Mouse (Mus musculus) thymus, postnatal 25 days (tissue): Measurements from ENCODE around the gene Nrbf2.

Source experiments
- DNase-seq: peaks from one replicate; pipeline ENCODE4 v3.0.0; 2022

Nrbf2 gene

DNA sequence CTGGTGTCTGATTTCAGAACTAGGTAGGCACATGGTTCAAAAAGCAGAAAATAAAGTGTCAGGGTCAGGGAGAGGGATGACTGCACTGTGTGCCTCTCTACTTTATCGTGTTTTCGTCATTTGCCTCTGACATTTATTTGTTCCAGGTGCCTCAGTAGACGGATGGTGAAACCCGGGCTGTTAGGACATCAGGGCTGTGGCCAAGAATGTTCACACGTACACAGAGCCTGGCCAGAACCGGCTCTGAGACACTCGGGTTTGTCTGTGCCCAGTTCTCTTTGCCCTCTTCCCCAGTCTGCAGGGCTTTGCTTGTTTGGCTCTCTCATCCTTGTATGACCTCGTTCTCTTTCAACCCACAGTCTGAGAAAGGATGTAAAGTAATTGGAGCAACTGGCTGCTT, 6.0 kb upstream of the Nrbf2 start:
- no peak for DNase-seq

GRCm38 (mm10) chr10:67290622-67291021, 5.5 kb upstream of the Nrbf2 start:
- DNase-seq: no peak

DNA sequence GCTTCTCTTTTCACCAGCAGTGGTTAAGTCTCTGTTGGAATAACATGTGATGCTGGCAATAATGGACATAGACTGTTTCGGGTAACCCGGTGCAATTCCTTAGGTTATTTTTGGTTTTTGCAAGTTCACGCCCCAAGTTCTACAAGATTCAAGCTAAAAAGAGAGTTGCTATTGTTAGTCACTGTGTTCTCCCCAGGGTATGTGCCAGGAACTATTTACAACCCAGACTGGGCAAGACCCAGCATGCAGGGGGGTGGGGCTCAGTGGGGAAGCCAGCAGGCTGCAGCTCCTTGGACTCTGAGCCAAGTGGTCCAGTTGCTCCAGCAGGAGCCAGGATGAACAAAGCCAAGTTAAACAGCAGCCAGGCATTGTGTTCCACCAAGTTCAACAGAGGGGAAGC, 2.8 kb upstream of the Nrbf2 start:
- no peak for DNase-seq

GRCm38 (mm10) chr10:67284761-67285175, 337 bp downstream of the Nrbf2 start:
- DNase-seq: no peak

- no peak for DNase-seq
Measured at GRCm38 (mm10) chr10:67284311-67284710, 794 bp downstream of the Nrbf2 start.

DNA sequence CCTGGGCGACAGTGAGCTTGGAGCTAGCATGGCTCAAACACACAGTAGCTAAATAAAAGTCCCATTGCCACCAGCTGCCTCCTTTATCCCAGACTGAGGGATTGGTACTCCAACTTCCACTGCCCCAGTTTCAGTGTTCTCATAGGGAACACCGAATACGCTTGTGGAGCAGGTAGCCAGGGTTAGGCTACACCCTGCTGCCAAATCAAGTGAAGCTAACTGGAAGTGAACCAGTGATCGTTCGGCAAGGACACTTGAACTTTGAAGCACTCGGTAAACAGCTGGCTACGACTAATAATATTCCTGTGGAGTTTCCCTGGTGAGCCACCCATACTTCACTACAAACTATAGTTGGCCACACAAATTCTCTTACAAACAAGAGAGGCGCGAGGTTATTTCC, 1.6 kb downstream of the Nrbf2 start:
- no peak for DNase-seq

- no peak for DNase-seq
Measured at GRCm38 (mm10) chr10:67282531-67282930, 2.6 kb downstream of the Nrbf2 start.

DNA sequence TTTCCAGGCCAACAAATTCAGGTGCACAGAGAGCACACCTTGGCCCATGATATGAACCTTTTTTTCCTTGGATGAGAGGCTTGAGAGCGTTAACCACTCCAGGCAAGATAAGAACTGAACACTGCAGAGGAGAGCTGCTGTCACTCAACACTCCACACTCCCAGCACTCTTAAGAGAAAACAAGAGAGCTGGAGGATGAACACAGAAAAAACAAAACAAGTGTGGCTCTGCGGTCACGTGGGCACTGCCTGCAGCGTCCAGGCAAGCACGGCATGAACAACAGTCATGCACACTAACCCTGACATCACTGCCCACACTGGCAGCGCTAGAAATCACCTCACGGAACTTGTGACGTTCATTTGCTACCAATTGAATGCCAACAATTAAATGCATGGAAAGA, 3.3 kb downstream of the Nrbf2 start:
- no peak for DNase-seq

GRCm38 (mm10) chr10:67275916-67276315, 9.2 kb downstream of the Nrbf2 start:
- no peak for DNase-seq

DNA sequence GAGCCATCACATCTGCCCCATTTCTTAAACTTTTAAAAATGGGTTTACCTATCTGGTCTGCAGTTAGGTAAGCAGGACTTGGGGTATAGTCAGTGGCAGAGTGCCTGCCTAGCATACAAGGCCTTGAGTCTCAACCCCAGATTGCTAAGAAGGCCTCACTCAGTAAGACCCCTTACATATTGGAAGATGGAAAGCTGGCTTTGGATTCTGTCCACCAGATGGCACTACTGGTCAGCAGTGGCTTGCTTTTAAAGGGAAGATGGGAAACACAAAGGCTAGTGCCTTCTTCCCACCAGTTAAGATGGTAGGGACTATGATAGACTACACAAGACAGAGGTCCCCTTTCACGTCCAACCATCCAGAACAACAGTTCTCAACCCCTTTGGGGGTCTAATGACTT, 20.3 kb downstream of the Nrbf2 start:
- peak; percentile 28 for DNase-seq

GRCm38 (mm10) chr10:67253115-67253514, 32.0 kb downstream of the Nrbf2 start:
- no peak for DNase-seq

DNA sequence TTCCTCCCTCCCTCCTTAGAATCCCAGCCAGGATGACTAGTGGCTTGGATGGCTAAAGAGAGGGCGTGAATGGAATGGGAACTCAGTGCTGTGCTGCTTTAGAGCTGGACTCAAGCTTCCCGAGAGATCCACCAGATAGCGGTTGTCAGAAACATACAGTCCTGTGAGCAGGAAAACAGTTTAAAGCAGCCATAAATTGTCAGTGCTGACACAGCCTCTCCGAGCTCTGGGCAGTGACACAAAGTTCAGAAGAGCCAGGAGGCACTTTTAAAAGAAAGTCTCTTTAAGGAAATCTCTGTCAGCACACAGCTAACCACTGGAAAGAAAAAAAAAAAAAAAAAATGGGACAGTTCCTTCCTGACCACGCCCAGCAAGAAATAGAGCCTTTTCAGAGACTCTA, 32.8 kb downstream of the Nrbf2 start:
- DNase-seq: no peak

DNA sequence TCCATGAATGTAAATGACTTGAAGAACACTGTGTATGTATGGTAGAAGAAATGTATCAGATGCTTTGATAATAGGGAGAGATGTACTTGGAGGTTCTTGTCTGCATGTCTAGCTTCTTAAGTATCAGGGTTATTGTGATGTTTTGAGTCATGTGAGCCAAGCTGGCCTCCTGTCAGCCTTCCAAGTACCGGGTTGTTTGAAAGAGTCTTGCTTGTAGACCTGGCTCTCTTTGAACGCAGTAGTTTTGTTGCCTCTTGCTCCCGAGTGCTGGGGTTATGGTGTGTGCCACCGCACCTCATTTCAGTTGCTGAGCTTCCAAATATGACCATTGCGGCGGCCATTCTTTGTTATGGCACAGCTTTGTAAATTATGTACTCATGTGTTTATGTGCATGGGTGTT, 34.3 kb downstream of the Nrbf2 start:
- DNase-seq: no peak

- no peak for DNase-seq
Measured at GRCm38 (mm10) chr10:67249486-67249885, 35.6 kb downstream of the Nrbf2 start.

DNA sequence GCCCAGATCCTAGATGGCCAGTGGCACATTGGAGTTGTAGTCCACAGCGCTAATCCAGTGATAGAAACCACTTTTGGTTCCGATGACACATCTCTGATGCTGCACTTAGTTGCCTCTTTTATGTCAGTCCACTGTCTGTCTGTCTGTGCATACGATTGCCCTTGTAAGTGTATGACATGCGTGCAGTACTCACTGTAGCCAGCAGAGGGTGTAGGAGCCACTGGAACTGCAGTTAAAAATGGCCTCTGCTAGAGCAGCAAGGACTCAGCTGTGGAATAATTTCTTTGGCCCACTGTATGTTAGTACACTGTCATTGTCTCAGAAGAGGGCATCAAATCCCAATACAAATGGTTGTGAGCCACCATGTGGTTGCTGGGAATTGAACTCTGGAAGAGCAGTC, 38.0 kb downstream of the Nrbf2 start:
- peak; percentile 53 for DNase-seq

- DNase-seq: no peak
Measured at GRCm38 (mm10) chr10:67230439-67230838, 54.7 kb downstream of the Nrbf2 start.

DNA sequence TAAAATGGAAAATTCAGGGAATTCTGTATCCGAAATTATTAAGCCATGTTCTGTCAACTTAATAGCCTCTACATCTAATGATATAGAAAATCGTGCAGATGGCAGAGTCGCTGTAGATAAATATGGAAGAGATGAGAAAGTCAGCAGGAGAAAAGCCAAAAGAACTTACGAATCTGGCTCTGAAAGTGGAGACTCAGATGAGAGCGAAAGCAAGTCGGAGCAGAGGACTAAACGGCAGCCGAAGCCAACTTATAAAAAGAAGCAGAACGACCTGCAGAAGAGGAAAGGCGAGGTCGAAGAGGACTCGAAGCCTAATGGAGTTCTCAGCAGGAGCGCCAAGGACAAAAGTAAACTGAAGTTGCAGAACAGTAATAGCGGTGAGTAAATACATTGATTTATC, 58.6 kb downstream of the Nrbf2 start:
- no peak for DNase-seq

- DNase-seq: no peak
Measured at GRCm38 (mm10) chr10:67226109-67226508, 59.0 kb downstream of the Nrbf2 start.

GRCm38 (mm10) chr10:67225528-67225927, 59.6 kb downstream of the Nrbf2 start:
- DNase-seq: no peak

DNA sequence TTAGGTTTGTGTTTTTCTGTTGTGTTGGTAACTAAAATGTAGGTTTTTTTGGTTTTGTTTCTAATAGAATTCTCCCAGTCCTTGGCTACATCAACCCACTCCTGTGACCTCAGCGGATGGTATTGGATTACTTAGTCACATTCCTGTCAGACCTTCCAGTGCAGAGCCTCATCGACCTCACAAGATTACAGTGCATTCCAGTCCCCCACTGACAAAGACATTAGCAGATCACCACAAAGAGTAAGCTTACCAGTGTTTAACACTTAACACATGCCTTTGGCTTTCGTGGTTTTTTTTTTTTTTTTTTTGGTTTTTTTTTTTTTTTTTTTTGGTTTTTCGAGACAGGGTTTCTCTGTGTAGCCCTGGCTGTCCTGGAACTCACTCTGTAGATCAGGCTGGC, 61.2 kb downstream of the Nrbf2 start:
- DNase-seq: no peak

DNA sequence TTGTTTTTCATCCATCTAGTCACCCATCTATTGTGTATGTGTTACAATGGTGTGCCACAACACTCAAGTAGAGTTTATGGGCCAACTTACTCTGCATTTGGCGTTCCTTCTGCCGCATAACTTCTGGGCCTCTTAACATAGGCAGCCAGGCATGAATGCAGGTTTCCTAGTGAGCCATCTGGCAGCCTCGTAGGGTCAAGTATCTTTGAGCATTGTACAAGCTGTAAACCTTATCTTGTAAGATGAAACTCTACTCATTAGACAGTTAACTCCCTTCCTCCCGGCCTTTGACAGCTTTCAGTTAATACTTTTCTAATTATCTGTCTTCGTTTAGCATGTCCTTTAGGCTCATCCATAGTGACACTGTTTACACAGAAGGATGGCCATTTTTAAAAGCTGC, 63.8 kb downstream of the Nrbf2 start:
- DNase-seq: no peak

GRCm38 (mm10) chr10:67220251-67220650, 64.9 kb downstream of the Nrbf2 start:
- no peak for DNase-seq

- DNase-seq: no peak
Measured at GRCm38 (mm10) chr10:67218873-67219565, 66.1 kb downstream of the Nrbf2 start.

DNA sequence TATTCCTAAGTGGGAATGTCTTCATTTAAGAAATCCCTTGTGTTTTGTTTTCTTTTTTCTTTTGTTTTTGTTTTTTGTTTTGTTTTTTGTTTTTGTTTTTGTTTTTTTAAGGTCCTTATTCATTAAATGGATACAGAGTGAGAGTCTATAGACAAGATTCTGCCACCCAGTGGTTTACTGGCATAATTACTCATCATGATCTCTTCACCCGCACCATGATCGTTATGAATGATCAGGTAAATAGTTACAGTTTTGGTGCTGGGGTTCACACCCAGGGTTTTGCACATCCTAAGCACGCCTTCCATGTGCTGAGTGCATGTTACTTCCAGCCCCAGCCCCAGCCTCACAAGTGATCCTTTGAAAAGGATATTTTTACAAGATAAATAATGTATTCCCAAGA, 68.2 kb downstream of the Nrbf2 start:
- no peak for DNase-seq
